Mouse (Mus musculus) kidney, adult 18-20 months (tissue): ENCODE results near the gene Cenpa.

ENCODE experiments used
- DNase-seq: peaks from one replicate; pipeline ENCODE4 v3.0.0; 2021

The Cenpa gene

DNA sequence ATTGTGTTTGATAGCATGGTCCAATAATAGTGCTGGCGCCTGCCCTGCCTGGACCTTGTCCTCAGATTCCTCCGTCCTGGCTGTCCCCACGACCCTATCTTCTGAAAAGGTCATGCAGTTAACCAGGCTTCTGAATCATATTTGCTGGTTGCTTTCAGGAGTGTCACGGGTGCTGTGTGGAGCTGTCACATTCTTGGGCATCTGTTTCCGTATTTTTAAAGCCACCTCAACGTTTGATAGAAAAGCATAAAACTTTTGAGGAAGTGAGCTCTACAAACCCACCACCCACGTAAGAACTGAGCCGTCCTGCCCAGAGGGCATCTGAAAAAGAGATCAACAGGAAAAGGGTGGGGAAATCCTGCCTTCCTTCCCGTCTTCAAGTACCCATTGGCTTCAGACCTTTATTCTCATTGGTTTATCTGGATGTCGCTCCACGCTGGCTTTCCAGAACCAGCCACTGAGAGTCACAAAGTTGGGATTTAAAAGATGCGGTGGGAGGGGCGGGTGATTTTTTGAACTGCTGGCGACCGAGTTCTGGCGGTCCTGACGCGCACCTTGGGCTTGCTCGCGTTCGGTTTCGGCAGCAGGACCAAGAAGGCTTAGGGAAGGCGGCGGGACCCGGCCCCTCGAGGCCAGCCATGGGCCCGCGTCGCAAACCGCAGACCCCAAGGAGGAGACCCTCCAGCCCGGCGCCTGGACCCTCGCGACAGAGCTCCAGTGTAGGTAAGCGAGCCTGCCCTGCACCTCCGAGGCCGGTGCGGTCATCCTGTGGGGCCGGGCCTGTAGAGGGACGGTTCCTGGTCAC is at the start of gene Cenpa:
Gene Cenpa (plus strand): TSS at position 387 of the 805 bp plus-strand sequence.
- peak; percentile 87 for DNase-seq

DNA sequence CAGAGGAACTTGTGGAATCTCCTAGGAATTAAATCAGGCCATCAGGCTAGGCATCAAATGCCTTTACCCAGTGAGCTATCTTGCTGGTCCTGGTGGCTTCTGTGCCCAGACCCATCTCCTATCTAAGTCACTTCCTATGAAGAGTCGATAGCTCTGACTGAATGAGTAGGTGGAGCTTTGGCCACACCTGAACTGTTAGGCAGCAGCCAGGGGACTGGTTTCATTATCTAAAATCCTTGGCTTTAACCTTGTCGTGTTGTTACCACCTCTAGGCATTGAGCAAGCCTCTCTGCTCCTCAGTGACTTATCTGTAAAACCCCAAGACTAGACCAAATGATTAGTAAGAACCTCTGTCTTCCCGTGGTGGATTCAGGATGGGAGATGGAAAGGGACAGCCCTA is 49.2 kb upstream of the Cenpa start:
- DNase-seq, result no peak

DNA sequence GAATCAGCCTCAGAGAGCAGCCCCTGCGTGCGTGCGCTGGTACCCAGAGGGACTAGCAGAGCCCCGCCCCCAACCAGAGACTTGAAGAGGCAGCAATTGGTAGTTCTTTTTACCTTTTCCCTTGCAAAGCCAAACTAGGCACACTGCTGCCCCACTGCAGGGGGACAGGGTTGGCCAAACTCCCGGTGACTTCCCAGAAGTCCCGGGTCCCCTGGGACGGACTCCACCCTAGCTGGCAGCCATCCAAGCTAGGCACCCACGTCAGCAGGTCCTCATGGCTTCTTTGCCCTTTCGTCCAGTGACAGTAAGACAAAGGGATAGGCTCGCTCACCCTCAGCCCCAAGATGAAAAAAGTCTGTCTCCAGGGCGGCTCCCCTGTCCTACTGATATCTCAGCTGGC is 48.7 kb upstream of the Cenpa start:
- DNase-seq, result peak; percentile 50

DNA sequence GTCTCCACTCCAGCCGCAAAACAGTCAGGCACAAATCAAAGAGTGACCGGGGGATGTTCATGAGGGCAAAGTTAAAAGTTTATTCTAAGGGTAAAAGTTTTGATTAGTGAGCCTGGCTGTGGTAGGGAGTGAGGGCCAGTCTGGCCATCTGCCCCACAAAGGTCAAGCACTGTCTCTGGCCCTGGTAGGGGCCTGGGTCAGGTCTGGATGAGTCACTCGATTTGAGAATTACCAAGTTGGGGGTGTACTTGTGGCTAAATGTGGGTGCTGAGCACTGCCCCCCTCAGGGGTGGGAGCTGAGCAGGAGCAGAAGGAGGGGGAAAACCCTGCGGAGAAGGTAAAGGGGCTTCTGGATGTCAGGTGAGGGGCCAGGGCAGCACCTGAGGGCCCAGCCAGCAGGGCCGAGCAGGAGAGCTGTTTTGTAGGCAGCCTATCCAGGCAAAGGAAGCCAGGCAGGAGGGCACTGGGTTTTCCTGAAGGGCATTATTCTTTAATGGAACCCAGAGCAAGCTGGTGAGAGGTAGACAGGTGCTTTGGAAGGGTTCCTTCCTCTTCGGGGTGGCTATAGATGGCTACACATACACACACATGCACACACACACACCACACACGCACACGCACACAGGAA is 48.1 kb upstream of the Cenpa start:
- no peak for DNase-seq

DNA sequence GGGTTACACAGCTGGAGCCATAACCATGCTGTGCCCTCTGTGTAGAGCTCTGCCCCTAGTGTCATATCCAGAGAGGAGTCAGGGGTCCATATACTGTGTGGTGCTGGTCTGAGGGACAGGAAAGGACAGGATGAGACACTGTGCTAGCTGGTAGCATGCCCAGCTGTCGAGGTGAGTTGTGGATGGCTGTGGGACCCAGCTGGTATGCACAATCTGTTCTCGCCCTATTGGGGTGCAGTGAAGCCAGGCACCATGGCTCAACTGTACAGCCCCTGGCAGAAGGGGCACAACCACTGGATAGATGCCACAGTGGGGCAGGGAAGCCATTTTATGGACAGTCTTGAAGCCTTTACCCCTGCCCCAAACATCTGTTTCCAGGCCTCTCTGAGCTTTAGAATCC is 47.4 kb upstream of the Cenpa start:
- DNase-seq, result no peak

DNA sequence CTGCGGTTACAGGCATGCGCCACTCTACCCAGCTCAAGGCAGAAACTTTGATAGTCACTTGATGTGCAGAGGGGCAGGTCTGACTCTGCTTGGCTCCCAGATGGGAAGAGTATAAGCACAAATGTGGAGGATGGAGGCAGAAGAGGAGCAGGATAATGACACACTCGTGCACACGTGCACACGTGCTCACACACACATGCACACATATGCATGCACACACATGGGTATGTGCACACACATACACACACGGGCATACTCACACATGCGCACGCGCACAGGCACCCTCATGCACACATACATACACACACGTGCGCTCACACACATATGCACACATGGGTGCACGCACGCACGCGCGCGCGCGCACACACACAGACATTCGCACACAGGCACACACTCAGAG is 46.0 kb upstream of the Cenpa start:
- DNase-seq, result no peak

DNA sequence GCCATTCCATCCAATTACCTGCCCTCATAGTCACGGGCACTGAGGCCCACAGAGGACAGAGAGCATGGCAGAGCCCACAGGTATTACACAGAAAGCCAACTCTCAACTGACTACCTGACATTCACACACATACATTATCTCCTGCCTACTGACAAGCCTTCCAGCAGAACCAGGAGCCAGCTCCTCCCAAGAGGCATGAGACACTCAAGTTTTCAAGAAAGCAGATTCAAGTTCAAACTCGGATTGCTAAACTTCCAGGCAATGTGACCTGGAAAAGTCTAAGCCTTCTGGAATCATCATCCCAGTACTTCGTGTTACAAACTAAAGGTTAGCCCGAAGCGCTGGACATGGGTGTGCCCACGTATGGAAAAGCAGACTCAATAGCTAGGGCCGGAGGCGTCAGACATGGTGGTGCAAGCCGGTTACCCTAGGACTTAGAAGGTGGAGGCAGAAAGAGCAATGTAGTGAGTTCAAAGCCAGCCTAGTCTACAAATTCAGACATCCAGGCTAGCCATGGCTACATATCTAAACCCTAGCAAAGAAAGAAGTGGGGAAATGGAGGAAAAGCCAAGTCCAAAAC is 45.3 kb upstream of the Cenpa start:
- no peak for DNase-seq

DNA sequence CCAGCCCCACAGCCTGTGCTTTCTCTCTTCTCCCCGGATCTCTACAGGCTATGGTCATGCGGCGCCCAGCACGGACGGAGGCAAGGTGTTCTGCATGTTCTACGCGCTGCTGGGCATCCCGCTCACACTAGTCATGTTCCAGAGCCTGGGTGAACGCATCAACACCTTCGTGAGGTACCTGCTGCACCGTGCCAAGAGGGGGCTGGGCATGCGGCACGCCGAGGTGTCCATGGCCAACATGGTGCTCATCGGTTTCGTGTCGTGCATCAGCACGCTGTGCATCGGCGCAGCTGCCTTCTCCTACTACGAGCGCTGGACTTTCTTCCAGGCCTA is 44.8 kb upstream of the Cenpa start:
- DNase-seq, result no peak

DNA sequence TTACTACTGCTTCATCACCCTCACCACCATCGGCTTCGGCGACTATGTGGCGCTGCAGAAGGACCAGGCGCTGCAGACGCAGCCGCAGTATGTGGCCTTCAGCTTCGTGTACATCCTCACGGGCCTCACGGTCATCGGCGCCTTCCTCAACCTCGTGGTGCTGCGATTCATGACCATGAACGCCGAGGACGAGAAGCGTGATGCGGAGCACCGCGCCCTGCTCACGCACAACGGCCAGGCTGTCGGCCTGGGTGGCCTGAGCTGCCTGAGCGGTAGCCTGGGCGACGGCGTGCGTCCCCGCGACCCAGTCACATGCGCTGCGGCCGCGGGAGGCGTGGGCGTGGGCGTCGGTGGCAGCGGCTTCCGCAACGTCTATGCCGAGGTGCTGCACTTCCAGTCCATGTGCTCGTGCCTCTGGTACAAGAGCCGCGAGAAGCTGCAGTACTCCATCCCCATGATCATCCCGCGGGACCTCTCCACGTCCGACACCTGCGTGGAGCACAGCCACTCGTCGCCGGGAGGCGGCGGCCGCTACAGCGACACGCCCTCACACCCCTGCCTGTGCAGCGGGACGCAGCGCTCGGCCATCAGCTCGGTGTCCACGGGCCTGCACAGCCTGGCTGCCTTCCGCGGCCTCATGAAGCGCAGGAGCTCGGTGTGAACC is 44.3 kb upstream of the Cenpa start:
- no peak for DNase-seq

DNA sequence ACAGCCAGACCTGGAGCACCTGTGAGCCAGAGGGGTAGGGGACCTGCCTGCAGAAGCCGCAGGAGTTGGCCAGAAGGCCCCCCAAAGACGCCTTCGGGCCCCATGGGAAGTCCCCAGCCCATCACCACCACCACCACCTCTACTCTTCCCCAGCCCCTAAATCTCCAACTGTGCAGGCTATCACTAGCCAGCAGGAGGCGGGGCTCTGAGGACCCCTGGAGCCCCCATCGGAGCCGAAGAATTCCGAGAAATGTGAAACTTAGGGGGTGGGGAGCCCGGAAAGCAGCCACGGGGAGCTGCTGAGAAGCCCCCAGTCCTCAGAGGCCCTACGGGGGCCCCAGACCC is 43.8 kb upstream of the Cenpa start:
- no peak for DNase-seq

DNA sequence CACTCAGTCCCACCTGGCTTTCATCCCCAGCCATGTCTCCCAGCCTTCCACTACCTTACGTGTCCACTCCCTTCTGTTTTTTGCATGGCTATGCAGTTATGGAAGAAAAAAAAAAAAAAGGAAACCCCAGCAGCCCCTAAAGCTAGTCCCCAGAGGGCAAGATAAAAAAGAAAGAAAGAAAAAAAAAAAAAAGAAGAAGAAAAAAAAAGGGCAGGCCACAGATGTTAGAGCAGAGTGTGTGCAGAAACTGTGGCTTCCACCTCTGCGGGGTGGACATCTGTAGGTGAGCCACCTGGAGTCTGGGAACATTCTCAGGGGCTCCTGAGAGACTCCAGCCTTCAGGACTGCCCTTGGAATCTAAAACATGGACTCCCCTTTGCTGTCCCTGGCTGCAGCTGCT is 43.2 kb upstream of the Cenpa start:
- DNase-seq, result no peak

DNA sequence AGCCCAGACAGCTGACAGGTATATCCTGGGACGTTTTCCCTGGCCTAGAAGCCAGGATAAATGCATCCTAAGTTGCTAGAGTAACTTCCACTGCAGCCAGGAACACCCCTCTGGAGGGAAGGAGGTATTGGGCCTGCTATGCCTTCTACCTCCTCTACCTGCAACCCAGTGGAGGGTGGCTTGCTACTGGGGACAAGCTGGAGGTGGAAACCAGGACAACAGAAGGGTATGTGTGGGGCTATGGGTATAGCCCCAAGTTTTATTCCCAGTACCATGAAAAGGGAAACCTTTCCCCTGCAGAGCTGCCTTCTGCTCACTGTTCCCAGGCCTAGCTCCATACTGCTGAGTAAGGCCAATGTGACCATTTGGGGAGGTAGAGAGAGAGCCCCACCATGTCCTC is 42.3 kb upstream of the Cenpa start:
- no peak for DNase-seq

DNA sequence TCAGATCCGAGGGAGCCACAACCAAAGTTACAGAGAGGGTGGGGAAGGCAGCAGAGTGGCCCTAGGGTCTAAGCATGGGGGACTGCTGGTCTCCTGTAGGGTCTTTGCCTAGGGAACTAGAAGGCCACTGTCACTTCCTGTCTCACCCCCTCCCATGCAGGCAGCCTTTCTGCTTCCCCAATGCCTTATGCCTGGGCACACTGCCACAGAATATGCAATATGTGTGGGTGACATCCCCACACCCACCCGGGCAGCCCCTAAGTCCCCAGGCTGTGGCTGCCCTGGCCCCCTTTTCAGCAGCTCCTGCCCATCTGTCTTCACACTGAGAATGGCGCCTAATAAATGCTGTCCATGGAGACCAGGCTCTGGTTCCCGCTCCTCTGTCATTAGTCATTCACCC is 41.7 kb upstream of the Cenpa start:
- DNase-seq, result no peak

DNA sequence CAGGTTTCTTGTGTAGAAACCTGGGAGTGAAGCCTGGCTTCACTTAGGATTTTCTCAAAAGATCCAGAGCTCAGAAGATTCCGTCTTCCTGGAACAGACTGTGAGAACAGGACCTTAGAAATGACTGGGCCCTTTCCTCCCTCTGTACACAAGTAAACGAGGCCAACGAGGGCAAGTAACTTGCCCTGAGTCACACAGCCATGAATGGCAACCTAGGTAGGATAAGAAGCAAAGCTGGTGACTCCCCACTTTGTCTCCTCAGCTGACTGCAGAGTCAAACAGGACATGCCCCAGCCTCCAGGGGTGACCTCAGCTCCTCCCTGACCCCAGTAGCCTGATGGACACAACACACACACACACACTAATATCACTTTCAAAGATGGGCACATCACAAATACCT is 41.2 kb upstream of the Cenpa start:
- no peak for DNase-seq

DNA sequence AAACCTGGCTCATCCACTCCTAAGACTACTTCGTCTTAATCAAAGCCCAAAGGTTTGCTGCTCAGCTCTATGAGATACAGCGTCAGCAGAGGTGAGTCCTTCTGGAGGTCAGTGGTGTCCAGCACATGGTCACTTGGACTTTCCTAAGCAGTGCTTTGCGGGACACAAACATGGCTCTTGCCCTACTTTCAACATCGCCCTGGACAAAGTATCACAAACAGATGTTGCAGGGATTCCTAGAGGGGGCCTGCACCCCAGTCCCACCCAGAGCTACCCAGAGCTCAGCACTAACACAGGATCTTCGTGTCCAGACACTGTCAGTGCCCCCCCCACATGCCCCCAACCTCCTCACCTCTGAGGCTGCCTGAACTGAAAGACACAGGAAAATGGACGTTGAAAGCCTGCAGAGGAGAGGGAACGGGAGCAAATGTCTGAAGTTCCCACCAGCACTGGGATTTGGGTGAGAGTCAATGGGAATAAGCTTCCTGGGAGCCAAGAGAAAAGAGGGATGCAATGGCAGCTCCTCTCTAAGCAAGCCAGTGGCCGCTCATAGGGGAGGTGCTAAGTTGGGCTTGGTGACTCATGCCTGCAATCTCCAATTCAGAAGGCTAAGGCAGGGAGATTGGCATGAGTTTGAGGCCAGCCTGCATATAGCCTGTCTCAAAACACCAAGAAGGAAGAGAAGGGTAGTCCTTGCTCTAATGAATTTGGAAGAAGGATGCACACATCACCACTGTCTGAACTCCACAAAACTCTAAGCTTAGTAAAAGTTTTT is 40.1 kb upstream of the Cenpa start:
- DNase-seq, result no peak

DNA sequence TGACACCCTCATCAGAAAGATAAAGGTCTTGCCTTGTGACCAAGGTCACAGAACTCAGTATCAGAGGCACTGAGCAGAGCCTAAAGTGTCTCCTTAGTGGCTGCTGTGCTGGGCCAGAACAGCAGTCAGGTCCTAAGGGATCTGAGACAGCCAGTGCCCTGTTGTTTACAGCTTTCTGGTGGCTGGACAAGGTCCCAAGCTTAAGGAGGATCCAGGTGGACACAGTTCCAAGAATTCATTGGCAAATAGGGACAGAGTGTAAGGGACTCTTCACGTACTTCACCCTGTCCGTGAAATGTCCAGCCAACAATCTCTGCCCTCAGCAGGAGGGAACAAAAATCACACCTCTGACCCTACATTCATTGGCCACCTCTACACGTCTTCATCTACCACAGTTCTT is 38.1 kb upstream of the Cenpa start:
- no peak for DNase-seq

DNA sequence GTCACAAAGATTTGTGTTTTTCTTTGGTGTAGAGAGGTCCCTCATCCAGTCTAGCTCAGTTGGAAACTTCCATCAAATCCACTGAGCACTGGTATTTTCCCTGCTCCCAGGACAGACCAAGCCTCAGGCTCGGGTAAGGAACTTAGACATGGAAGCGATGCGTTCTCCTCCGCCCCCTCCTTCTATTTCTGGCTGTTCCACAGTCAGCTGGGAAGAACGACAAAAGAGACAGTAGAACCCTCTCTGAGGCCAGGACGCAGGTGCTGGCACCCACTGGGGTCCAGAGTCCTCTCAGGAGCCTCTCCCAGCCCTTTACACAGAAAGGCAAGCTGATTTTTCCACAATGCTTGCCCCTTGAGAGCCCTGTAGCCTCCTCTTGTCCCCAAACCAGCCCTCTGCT is 36.2 kb upstream of the Cenpa start:
- DNase-seq, result no peak

DNA sequence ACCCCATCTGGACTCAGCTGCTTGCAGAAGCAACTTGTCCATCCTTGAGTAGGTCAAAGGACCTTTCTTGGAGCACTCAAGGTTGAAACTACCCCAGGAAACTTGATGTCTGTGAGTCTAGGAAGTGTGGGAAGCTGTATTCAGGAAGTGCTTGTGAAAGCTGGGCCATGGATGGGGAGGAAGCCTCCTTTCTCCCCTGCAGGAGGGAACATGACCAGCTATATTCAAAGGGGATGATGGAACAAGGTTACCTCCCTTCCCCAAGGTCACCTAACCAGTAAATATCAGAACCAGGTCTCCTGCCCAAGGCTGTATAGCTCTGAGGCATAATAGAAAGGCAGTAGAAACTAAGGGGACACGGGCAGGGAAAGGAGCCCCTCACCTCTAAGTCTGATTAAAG is 34.4 kb upstream of the Cenpa start:
- DNase-seq, result no peak

DNA sequence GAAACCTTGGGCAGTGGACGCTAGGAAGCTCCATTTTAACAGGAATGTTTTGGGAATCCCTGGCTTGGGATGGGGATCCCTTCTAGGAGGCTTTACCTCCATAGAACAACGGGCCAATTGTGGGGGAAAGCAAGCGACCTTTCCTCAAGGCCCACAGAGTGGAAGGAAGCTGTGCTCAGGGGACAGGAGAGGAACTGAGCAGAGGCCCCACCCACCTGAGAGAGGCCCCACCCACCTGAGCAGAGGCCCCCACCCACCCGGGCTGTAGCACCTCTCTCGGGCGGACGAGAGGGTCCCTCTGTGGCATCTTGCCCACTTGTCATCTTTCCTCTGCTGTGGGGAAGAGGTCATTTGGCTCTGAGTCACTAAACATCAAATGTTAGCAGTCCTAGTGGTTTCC is 29.6 kb upstream of the Cenpa start:
- no peak for DNase-seq

DNA sequence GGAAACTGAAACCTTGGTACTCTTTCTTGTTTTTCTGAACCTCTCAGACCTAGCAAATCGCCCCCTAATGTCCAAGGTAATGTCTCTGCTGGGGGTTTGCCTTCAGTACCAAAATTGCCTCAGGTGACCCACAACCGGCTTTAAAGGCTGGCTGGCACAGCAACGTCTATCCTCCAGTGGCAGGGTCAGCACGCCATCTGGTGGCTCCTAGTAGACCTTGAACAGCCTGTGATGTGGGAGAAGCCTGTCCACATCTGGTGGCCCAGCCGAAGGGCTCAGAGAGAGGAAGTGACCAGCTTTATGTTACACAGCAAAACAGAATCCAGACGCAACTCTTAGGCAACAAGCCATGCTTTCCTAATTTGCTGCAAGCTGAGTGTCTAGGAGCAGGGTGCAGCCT is 28.5 kb upstream of the Cenpa start:
- peak; percentile 86 for DNase-seq

DNA sequence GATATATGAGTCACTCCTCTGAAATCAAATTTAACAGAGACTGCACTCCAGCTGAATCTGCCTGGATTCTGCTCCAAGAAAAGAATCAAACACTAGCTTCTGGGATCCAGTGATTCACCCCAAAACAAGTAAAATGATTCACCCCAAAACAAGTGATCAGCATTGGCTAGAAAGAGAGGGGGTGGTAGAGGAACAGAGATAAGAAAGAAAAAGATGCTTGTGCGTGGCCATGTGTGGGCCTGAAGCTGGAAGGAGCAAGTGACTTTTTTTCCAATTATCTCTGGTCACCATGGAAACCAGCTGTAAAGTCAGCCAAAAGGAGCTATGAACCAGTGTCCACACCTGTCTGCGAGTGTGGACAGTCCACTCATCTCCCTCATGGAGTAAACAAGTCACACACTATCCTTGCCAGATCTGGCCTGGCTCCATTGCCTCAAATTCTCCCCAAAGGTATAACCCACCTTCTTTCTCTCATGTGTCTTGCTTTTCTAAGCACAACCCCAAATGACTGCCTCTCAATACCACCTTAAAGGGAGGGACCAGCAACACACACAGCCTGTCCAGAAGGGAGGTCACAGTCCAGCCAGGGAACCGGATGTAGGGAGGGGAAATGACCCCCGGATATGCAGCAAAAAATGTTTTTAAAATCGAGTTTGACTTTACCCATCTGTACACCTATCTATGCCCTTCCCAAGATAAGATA is 22.9 kb upstream of the Cenpa start:
- no peak for DNase-seq

DNA sequence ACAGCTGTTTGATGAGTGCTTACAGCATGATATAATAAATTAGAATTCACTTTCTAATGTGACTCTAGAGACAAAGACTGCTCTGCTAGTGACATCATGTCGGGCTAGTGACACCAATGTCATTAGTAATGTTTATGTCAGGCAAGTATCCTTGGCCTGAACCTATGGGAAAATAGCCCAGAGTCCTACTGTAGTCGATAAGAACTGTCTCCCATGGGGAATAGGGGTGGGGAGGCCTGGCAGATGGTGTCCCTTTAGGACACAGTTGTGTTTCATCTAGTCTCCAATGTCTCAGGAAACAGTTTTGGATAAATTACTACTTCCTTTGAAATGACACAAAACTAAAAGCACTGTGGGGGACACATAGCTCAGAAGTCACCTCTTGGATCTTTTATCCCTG is 20.5 kb upstream of the Cenpa start:
- no peak for DNase-seq

DNA sequence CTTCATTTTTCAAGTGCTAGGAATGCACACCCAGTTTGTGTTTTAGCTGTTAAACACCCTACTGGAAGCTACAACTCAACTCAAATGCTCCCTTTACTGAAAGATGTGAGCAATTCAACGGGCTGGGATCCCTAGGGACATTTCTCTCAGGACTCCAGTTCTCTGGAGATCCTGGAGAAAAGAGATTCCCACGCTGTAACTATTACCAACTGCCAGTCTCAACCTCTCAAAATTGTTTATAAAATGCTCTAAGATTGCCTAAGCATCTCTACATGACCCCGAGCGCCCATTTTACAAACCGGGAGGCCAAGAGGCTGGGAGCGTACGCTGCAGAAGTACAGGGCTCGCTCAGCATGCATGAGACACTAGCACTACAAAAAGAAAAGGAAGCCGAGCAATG is 19.2 kb upstream of the Cenpa start:
- no peak for DNase-seq
